Mouse (Mus musculus) v-Abl transformed pro-B cells (cell line): Measurements from ENCODE around the gene Sorcs2.

Source experiments
- in situ Hi-C, 2 experiments: fragments of 400-800 bp; cut with MboI; formaldehyde crosslinking; loops; one replicate each; pipeline ENCODE4 v1.15.1; 2025; ENCODE audit not compliant: unreplicated experiment in 2 of 2

Sorcs2 gene

GRCm38 (mm10) chr5:36397837-36398282, at the start of gene Sorcs2:
TSS of gene Sorcs2 (minus strand) at chr5:36398139.
- in situ Hi-C loops: loop anchor here (5.0 to 25.0 kb wide), 6 partner anchors 76 to 664 kb away; no protein-coding TSS in a partner anchor

DNA sequence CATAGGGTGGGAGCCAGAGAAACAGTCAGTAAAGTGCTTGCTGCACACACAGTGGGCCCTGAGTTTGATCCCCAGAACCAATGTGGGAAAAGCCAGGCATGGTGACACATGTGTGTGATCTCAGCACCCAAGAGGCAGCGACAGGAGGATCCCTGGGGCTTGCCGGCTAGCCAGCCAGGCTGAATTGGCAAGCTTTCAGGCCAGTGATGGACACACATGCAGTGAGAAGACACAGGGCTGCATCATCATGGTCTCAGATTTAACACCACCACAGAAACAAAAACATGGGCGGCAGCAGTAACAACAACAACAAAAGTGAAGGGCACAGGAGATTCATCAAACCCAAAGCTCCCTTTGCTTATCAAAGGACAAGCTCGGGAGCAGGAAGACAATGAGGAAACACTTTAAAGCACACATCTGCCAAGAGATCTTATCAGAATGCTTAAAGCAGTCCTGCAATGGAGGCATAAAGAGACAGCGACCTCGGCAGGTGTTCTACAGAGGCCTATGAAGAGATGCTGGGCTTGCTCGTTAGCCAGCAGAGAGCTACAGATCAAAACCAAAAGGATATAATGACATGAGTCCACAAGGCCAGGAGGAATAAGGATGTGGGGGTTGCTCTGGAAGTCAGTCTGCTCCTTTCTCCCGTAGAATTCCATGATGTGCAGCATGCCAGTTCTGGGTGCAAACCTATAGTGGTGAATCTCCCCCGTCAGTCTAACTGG, 48.4 kb upstream of the Sorcs2 start:
- in situ Hi-C loops: no loop called here

GRCm38 (mm10) chr5:36445028-36445427, 47.1 kb upstream of the Sorcs2 start:
- in situ Hi-C loops: no loop called here

- in situ Hi-C loops: no loop called here
Measured at GRCm38 (mm10) chr5:36444611-36445010, 46.7 kb upstream of the Sorcs2 start.

DNA sequence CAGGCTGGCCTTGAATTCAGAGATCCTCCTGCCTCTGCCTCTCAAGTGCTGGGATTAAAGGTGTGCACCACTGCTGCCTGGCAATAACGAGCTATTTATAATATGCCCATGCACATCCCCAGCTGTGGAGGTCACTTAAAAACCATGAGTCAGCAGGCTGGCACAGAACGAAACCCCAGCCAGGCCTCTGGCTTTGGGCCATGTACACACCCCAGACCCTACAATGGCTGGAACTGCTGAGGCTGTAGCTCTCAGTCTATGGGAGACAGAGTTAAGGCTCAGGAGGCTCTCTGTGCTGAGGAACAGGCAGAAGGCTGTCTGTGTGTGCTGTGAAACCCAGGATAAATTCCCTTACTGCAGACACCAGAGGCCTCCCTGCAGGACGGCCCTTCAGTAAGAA, 42.8 kb upstream of the Sorcs2 start:
- in situ Hi-C loops: no loop called here

DNA sequence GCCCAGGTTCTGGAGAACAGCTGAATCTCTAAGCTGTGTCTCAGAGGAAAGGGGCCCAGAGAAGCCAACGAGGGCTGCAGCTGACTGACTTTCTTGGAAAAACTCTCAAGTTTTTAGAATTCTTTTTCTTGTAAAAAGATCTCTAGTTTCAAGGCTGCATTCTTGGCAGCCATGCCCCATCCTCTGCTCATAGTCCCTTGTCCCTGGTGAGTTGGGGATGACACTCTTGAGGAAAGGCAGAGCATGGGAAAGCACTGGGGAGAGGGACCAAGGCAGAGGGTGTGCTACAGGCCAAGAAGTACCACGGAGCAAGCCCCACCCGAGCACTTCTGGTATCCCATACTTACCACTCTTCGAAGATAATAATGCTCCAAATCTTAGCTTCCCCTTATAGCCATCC, 38.9 kb upstream of the Sorcs2 start:
- in situ Hi-C loops: no loop called here

DNA sequence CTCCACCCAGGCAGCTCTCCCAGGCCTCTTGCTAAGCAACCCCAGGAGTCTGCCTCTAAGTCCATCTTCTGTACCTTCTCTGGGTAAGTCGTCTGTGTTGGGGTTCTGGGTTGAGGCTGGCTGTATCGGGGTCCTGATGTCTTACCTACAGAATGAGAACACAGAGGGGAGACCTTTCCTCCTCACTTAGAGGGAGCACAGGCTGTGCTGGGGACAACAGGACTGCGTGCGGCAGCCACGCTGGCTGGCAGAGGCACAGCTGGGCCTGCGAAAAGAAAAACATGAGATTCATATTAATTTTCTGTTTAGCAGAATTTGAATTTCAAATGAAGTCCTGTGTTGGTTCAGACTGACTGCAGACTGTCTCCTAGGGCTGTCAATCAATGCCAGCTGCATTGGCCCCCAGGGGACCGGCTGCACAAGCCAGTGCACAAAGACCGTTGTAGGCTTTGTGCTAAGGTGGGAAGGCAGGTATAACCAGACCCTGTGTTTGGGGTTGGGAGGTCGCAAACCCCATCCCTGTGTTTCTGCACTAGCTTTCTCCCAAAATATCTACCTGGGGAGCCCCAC, 36.5 kb upstream of the Sorcs2 start:
- in situ Hi-C loops: no loop called here

- in situ Hi-C loops: no loop called here
Measured at GRCm38 (mm10) chr5:36431711-36432110, 33.8 kb upstream of the Sorcs2 start.

- in situ Hi-C loops: no loop called here
Measured at GRCm38 (mm10) chr5:36429551-36429950, 31.6 kb upstream of the Sorcs2 start.

DNA sequence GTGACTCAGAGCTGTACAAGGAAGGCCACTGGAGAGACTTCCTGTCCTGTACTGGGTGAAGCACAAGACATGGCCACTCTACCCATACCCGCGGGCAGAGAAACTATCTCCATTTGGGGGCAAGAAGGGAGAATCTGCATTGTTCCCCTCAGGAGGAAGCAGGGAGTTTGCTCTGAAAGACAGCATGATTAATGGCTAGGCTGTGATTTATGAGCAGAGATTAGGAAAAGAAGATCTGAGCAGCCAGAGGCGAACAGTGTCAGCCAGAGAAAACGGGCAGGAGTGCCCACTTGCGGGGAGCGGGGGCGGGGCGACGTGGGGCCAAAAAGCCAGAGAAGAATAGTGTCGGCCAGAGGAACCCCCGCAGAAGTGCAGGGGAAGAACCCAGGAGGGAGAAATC, 29.9 kb upstream of the Sorcs2 start:
- in situ Hi-C loops: no loop called here

DNA sequence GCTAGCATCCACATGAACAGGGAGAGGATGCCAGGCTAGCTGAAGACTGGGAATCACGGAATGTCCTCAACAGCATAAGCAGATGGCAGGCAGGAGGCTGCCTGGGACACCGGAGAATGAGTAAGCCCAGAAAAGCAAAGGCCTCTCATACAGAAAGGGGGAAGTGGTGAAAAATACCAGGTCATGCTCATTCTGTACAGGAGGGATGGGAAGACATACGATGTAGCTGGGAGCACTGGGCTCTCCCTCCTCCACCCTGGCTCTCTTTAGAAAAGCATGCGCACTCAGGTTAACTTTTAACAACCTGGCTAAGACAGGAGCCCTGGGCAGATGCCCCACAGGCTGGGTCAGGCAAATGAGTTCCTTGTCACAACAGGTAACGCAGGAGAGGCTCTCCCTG, 28.5 kb upstream of the Sorcs2 start:
- in situ Hi-C loops: no loop called here

GRCm38 (mm10) chr5:36424676-36425075, 26.7 kb upstream of the Sorcs2 start:
- in situ Hi-C loops: no loop called here

DNA sequence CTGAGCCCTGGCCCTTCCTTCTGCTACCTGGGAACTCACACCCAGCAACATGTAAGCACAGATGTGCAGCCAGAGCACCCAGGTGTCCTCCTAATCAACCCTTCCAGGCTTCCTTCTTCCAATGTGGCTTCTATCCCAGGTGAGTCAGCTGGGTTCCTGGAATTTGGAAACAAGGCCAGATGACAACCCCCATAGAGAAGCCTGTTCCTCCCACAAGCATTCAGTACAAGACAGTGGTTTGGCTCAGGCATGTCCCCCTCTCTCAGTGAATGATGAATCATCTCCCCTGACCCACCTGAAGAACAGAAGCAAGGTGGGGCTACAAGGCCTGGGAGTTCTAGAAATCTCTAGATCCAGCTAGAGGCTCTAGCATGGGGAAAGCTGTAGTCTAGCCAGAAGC, 24.8 kb upstream of the Sorcs2 start:
- in situ Hi-C loops: no loop called here

DNA sequence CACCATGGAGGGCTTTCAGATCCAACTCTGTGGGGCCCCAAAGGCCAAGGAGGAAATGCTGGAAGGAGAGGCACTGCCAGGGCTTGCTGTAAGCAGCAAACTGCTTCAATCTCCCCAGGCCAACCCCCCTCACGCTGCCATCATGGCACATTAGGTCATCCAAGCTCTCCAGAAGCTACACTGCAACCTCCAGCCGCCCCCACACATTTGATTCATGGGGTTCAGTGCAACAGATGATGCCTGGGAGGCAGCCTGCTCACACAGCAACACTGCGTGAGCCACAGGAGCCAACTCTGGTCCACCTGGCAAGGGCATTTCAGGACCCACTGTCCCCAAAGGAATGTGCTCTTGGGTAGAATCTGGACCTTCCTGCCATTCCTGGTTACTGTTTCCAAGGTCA, 21.9 kb upstream of the Sorcs2 start:
- in situ Hi-C loops: no loop called here

- in situ Hi-C loops: no loop called here
Measured at GRCm38 (mm10) chr5:36414712-36415331, 16.9 kb upstream of the Sorcs2 start.

DNA sequence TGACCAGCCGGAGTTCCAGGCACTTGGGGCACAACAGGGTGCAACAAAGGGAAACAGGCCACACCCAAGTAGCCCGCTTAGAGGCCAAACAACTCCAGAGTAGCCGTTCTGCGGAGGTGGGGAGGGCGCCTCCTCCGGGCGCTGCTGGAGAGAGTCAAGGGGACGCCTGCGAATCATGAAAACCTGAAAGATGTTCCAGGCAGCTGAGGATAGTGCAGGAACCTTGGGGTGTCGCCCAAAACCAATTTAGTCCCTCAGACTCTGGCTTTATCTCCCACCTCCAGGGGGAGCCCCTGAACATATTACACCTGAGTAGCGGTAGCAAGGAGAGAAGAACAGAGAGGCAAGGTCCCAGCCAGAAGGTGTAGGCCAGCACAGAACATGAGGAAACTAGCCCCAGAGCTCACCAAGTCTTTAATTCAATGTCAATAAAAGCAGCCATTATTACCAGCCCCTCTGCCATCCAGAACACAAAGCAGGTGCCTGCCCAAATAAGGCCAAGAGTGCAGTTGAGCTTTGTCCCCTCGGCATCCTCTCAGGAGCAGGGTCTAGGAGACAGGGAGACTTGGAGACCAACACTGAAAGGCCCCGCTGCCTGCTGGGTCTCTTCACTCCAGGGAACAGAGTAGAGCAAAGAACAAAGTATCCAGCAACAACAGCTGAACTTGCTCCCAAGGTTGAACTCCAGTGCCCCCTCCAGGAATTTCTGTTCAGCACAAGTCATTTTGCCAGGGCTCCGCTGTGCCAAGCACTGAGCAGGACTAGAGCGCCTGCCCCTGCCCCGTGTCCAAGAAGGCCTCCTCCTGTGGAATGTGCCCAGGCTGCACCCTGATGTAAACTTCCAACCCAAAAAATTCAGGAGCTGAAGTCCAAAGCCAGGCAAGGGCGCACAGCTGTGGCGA, 775 bp upstream of the Sorcs2 start:
- in situ Hi-C loops: loop anchor here (5.0 to 25.0 kb wide), 6 partner anchors 76 to 664 kb away; no protein-coding TSS in a partner anchor

GRCm38 (mm10) chr5:36397384-36397759, 567 bp downstream of the Sorcs2 start:
- in situ Hi-C loops: loop anchor here (5.0 to 25.0 kb wide), 6 partner anchors 75 to 665 kb away; no protein-coding TSS in a partner anchor

DNA sequence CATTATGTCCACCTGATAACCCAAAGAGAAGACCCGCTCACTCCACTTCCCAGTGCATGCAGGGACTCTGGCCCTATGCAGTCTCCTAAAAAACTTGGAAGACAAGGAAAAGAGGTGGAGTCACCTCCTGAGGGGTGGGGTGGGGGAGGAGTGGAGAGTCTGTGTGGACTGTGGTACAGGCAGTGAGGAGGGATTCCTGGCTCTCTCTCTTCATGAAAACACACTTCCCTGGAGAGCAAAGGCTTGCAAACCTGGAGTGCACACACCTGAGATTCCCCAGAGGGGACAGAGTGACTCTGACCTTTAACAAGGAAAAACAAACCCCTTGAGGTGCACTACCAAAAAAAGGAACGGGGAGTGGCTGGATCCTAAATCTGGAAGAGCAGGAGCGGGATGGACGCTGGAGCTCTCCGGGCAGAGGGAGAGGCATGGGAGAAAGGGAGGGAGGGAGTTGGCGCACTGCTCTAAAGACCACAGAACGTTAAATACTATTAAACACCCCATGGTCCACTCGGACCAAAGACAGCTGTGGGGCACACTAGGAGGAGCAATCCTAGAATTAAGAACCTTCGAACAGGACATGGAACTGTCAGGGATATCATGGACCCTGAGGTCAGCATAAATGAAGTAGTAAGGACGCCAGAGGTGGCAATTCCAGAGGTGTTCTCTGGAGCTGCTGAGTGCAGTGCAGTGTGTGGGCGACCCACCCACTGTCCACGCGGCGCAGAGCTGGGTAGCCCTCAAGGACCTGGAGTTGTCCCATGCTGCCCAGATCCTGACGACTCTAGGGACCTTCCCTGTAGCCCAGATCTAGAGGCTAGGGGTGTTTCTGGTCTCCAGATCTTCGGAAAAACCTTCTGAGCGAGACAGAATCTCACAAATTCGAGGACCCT, 1.2 kb downstream of the Sorcs2 start:
- in situ Hi-C loops: loop anchor here (5.0 to 25.0 kb wide), 6 partner anchors 74 to 666 kb away; no protein-coding TSS in a partner anchor

GRCm38 (mm10) chr5:36396011-36396410, 1.9 kb downstream of the Sorcs2 start:
- in situ Hi-C loops: loop anchor here (5.0 to 25.0 kb wide), 6 partner anchors 74 to 666 kb away; no protein-coding TSS in a partner anchor
